Mouse (Mus musculus) hindbrain, embryonic 12.5 days (tissue): ENCODE measurements at regions not wholly inside any gene's neighbourhood (a gene's known extent, or its start where the extent isn't known, plus 50 kb on each side); places are given as distances from the start of the nearest gene placed in this dataset.

Source experiments
- ATAC-seq: fragments of 200-750 bp; cut with Nextera tagmentation; 2 replicates; pipeline ENCODE4 v1.8.0; 2017; ENCODE audit warnings: moderate TSS enrichment; ENCODE audit not compliant: low FRiP score
- H3K27ac ChIP-seq: fragments of 300-500 bp; sonication (generic); 2 replicates; pipeline ENCODE4 v1.5.1; 2016; ENCODE audit warnings: mild to moderate bottlenecking
- H3K27me3 ChIP-seq: fragments of 300-500 bp; sonication (generic); 2 replicates; pipeline ENCODE4 v1.6.1; 2016; ENCODE audit warnings: mild to moderate bottlenecking
- H3K36me3 ChIP-seq: fragments of 300-500 bp; sonication (generic); 2 replicates; pipeline ENCODE4 v1.6.1; 2016; ENCODE audit warnings: mild to moderate bottlenecking
- H3K4me1 ChIP-seq: fragments of 300-500 bp; sonication (generic); 2 replicates; pipeline ENCODE4 v1.6.1; 2016
- H3K4me2 ChIP-seq: fragments of 300-500 bp; sonication (generic); replicated peaks from 2 replicates; pipeline ENCODE4 v1.6.1; 2016; ENCODE audit warnings: mild to moderate bottlenecking
- H3K4me3 ChIP-seq: fragments of 300-500 bp; sonication (generic); 2 replicates; pipeline ENCODE4 v1.5.1; 2016; ENCODE audit warnings: mild to moderate bottlenecking
- H3K9ac ChIP-seq: fragments of 300-500 bp; sonication (generic); 2 replicates; pipeline ENCODE4 v1.6.1; 2016; ENCODE audit warnings: mild to moderate bottlenecking, moderate library complexity
- H3K9me3 ChIP-seq: fragments of 300-500 bp; sonication (generic); replicated peaks from 2 replicates; pipeline ENCODE4 v1.6.1; 2016; ENCODE audit warnings: mild to moderate bottlenecking
- WGBS: fragments of 180-500 bp; shearing (Covaris S2); methylation state at CpG from one replicate; pipeline ENCODE4 v1.1.7; 2016; 5-methylcytosine and 5-hydroxymethylcytosine counted together

- H3K4me1 ChIP-seq: no peaks in the 10 kb centered on the region
- H3K4me2 ChIP-seq: no peak overlapping the region
- no peak overlapping the region for H3K9ac ChIP-seq
- ATAC-seq: no peak
- no peaks in the 10 kb centered on the region for H3K36me3 ChIP-seq
- no peaks in the 10 kb centered on the region for H3K27me3 ChIP-seq
- H3K4me3 ChIP-seq: no peak overlapping the region
- H3K9me3 ChIP-seq: no peaks in the 10 kb centered on the region
- 91% methylated on average over 2 of the region's 2 CpGs for WGBS
- no peak overlapping the region for H3K27ac ChIP-seq
Measured at GRCm38 (mm10) chr8:53338006-53338405, 173.5 kb upstream of the Aga start.

- WGBS: 83% methylated on average over 2 of the region's 2 CpGs
- no peak for ATAC-seq
- Histone ChIP-seq H3K9me3 (no peaks in the 10 kb centered on the region), H3K36me3 (no peaks in the 10 kb centered on the region), H3K9ac (no peak overlapping the region), H3K4me2 (no peak overlapping the region), H3K4me1 (no peaks in the 10 kb centered on the region), H3K27ac (no peak overlapping the region), H3K4me3 (no peak overlapping the region), H3K27me3 (no peaks in the 10 kb centered on the region)
Measured at GRCm38 (mm10) chr8:53368640-53369039, 142.9 kb upstream of the Aga start.

GRCm38 (mm10) chr8:53373401-53373800 is 138.1 kb upstream of the Aga start:
- Histone ChIP-seq H3K4me3 (no peak overlapping the region), H3K36me3 (no peaks in the 10 kb centered on the region), H3K27ac (no peak overlapping the region), H3K4me1 (no peaks in the 10 kb centered on the region), H3K27me3 (no peaks in the 10 kb centered on the region), H3K9me3 (no peaks in the 10 kb centered on the region), H3K9ac (no peak overlapping the region), H3K4me2 (no peak overlapping the region)
- 74% methylated on average over 5 of the region's 5 CpGs for WGBS
- no peak for ATAC-seq

GRCm38 (mm10) chr8:53412101-53412500 is 99.4 kb upstream of the Aga start:
- no peak for ATAC-seq

GRCm38 (mm10) chr8:53434184-53434583 is 77.3 kb upstream of the Aga start:
- no peak for ATAC-seq

More at GRCm38 (mm10) chr8:53412101-53412500, 99.4 kb upstream of the Aga start:
- H3K27ac ChIP-seq: no peak overlapping the region
- no peak overlapping the region for H3K4me2 ChIP-seq
- 84% methylated on average over 3 of the region's 3 CpGs for WGBS
- H3K9ac ChIP-seq: no peak overlapping the region
- no peaks in the 10 kb centered on the region for H3K4me1 ChIP-seq
- no peak overlapping the region for H3K4me3 ChIP-seq
- H3K36me3 ChIP-seq: no peaks in the 10 kb centered on the region
- no peaks in the 10 kb centered on the region for H3K9me3 ChIP-seq
- no peaks in the 10 kb centered on the region for H3K27me3 ChIP-seq

GRCm38 (mm10) chr8:53435721-53436120 is 75.8 kb upstream of the Aga start:
- Histone ChIP-seq H3K27ac (no peak overlapping the region), H3K4me3 (no peak overlapping the region), H3K4me1 (no peaks in the 10 kb centered on the region), H3K4me2 (no peak overlapping the region), H3K9ac (no peak overlapping the region), H3K27me3 (no peaks in the 10 kb centered on the region), H3K36me3 (no peaks in the 10 kb centered on the region), H3K9me3 (no peaks in the 10 kb centered on the region)
- ATAC-seq: no peak
- WGBS: 89% methylated on average over 4 of the region's 4 CpGs

More at GRCm38 (mm10) chr8:53434184-53434583, 77.3 kb upstream of the Aga start:
- Histone ChIP-seq H3K27ac (no peak overlapping the region), H3K9ac (no peak overlapping the region), H3K36me3 (no peaks in the 10 kb centered on the region), H3K4me3 (no peak overlapping the region), H3K4me2 (no peak overlapping the region), H3K27me3 (no peaks in the 10 kb centered on the region), H3K9me3 (no peaks in the 10 kb centered on the region), H3K4me1 (no peaks in the 10 kb centered on the region)

- no peak overlapping the region for H3K27ac ChIP-seq
- H3K27me3 ChIP-seq: no peaks in the 10 kb centered on the region
- no peaks in the 10 kb centered on the region for H3K36me3 ChIP-seq
- ATAC-seq: peak; percentile 32; the same call in 1 of the 2 replicates
- no peak overlapping the region for H3K4me3 ChIP-seq
- peaks cover 4% of the 10 kb centered on the region; the same call in 1 of the 2 replicates for H3K4me1 ChIP-seq
- no peak overlapping the region for H3K9ac ChIP-seq
- no peaks in the 10 kb centered on the region for H3K9me3 ChIP-seq
- no peak overlapping the region for H3K4me2 ChIP-seq
- 40% methylated on average over 8 of the region's 8 CpGs for WGBS
Measured at GRCm38 (mm10) chr8:53446748-53447355, 64.7 kb upstream of the Aga start.
